ENCODE assay signal across 1 mouse cellular context in the genomic region with DNA sequence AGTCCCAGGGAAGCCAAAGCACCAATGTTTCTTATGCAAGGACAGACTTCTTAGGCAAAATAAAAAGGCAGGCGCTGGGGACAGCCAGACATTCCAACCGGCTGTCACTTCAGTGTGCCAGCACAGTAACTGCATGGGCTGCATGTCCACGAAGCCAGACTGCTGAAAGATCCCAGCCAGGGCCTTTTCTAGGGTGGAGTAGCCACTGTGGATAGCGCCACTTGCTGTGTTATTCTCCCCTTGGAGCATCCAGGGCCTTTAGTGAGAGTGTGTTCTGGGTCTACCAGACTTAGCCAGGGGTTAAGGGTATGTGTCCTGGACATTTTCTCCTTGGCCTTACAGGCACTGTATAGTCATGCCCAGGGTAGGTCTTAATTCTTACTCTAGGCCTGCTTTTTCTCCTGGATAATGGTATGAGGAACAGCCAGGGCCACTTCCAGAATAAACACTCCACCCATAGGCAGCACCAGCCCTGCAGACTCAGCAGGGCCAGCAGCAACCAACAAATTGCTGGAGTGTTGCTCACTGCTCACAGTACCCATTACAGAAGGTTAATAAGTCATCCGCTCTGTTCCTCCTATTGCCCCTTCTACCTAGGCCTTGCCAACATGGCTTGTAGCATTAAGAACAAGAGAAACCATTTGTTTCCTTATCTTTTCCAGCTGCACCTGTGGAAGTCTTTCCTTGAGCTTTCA.
TF ChIP-seq lines count a peak whose summit lies in the region.

No protein-coding gene starts in this region.

TF ChIP-seq in CH12.LX, 34 proteins besides CTCF, POLR2A, EP300 and RAD21:
- no peak for TF ChIP-seq UBTF (IDR thresholded peaks at IDR 0.05; ENCODE audit: low read depth, low read length)
- no peak for TF ChIP-seq ZNF384 (IDR thresholded peaks at IDR 0.05; ENCODE audit: low read depth, low read length)
- TF ChIP-seq ZKSCAN1 (IDR thresholded peaks at IDR 0.05; ENCODE audit: borderline replicate concordance, low read depth, low read length), result no peak
- TF ChIP-seq MEF2A (IDR thresholded peaks at IDR 0.05; ENCODE audit: borderline replicate concordance, low read depth, low read length), result no peak
TF ChIP-seq in CH12.LX: peak in this region for 0.
